Mouse (Mus musculus): ENCODE results near the gene Frrs1l. TPM values are rescaled to one million over a fixed set of nuclear protein-coding genes. Genes with fewer than 3 reads are reported as not detected.

The Frrs1l gene
- polyA plus RNA-seq, 1 experiment from 2014 or later: 0.21 TPM

- Histone ChIP-seq H3K36me3 (no peaks in the 10 kb centered on the region), H3K27me3 (replicated peaks) (no peaks in the 10 kb centered on the region), H3K4me1 (peaks cover 12% of the 10 kb centered on the region), H3K9me3 (no peaks in the 10 kb centered on the region), H3K4me3 (no peak overlapping the region), H3K9ac (no peak overlapping the region), H3K4me2 (no peak overlapping the region), H3K27ac (replicated peaks) (no peak overlapping the region)
- ATAC-seq (ENCODE audit: extremely low read depth, insufficient number of reproducible peaks, low FRiP score, low TSS enrichment): no peak
- 46% methylated on average over 7 of the region's 7 CpGs for WGBS
These were observed 24.5 kb downstream of the Frrs1l start for GRCm38 (mm10) chr4:56965586-56966179.

DNA sequence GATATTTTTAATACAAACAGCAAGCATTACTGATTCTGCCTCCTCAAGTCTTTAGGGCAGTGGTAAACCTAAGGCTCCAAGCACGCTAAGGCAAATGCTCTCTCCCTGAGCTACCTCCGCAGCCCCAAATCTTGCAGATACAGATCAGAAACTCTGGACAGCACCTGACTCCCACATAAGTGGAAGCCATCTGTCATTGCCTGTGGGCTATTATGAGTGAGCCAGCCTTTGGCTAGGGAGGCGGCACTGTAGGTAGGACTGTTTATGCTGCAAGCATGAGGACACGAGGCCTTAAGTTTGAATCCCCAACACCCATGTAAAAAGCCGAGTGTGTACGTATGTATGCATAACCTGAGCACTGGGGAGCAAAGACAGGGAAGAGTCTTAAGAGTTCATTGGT lies 26.5 kb downstream of the Frrs1l start:
- WGBS: 84% methylated on average over 6 of the region's 6 CpGs
- no peak for ATAC-seq (ENCODE audit: extremely low read depth, insufficient number of reproducible peaks, low FRiP score, low TSS enrichment)
- no peak overlapping the region for H3K9ac ChIP-seq
- no peaks in the 10 kb centered on the region for H3K9me3 ChIP-seq
- peaks cover 12% of the 10 kb centered on the region for H3K4me1 ChIP-seq
- no peak overlapping the region for H3K4me2 ChIP-seq
- H3K4me3 ChIP-seq: no peak overlapping the region
- no peaks in the 10 kb centered on the region for H3K36me3 ChIP-seq
- H3K27me3 ChIP-seq (replicated peaks): no peaks in the 10 kb centered on the region
- no peak overlapping the region for H3K27ac ChIP-seq (replicated peaks)

GRCm38 (mm10) chr4:56961320-56961925 lies 28.8 kb downstream of the Frrs1l start:
- Histone ChIP-seq H3K4me1 (peaks cover 21% of the 10 kb centered on the region), H3K4me2 (no peak overlapping the region), H3K9me3 (no peaks in the 10 kb centered on the region), H3K9ac (no peak overlapping the region), H3K27me3 (replicated peaks) (no peaks in the 10 kb centered on the region), H3K36me3 (no peaks in the 10 kb centered on the region), H3K27ac (replicated peaks) (0 out of 2 replicates have a peak overlapping the region, but pooled peaks have one; percentile 28), H3K4me3 (no peak overlapping the region)
- 50% methylated on average over 12 of the region's 12 CpGs for WGBS
- ATAC-seq (ENCODE audit: extremely low read depth, insufficient number of reproducible peaks, low FRiP score, low TSS enrichment): no peak

DNA sequence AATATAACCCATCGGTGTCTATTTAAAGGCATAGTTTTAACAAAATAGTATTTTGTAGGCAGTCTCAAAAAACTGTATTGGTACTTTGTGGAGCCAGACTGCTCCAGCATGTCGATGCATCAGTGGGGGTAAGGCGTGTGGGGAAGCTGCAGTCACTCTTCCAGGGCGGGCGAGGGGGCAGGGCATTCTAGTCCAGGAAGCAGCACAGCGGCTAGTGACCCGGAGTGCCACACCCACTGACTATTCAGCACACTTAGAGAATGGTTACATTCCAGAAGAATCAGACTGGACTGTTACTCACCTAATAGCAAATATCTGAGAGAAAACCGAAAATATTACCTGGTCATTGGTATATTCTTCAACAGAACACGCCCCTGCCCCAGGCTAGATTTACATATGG lies 32.7 kb downstream of the Frrs1l start:
- Histone ChIP-seq H3K27ac (replicated peaks) (no peak overlapping the region), H3K4me3 (no peak overlapping the region), H3K4me1 (peaks cover 25% of the 10 kb centered on the region), H3K4me2 (peak overlapping the region; percentile 18; the same call in 1 of the 2 replicates), H3K9me3 (no peaks in the 10 kb centered on the region), H3K9ac (no peak overlapping the region), H3K36me3 (no peaks in the 10 kb centered on the region), H3K27me3 (replicated peaks) (no peaks in the 10 kb centered on the region)
- no peak for ATAC-seq (ENCODE audit: extremely low read depth, insufficient number of reproducible peaks, low FRiP score, low TSS enrichment)
- 33% methylated on average over 9 of the region's 9 CpGs for WGBS

- no peak overlapping the region for H3K4me3 ChIP-seq
- no peak overlapping the region for H3K27ac ChIP-seq (replicated peaks)
- no peaks in the 10 kb centered on the region for H3K9me3 ChIP-seq
- H3K27me3 ChIP-seq (replicated peaks): no peaks in the 10 kb centered on the region
- no peak for ATAC-seq (ENCODE audit: extremely low read depth, insufficient number of reproducible peaks, low FRiP score, low TSS enrichment)
- WGBS: 56% methylated on average over 6 of the region's 6 CpGs
- H3K36me3 ChIP-seq: no peaks in the 10 kb centered on the region
- H3K4me1 ChIP-seq: peaks cover 13% of the 10 kb centered on the region
- no peak overlapping the region for H3K9ac ChIP-seq
- no peak overlapping the region for H3K4me2 ChIP-seq
These were observed 37.0 kb downstream of the Frrs1l start for GRCm38 (mm10) chr4:56953235-56953634.

DNA sequence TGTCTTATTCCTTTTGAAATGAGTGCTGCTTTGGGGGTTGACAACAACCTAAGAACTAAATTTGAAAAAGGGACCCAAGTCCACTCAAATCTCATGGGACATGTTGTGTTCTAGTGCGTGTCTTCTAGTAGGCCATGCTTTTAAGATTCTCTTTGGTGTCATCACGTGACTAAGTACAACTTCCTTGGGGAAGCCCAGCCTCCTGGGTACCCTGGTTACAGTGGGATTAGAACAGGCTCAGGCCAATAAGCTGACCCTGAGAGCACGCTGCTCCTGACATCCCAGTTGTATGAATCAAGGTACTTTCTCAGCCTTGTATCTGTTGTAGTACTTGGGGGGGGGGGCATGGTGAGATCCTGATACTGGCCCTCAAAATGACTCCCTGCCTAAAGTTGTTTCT lies 38.5 kb downstream of the Frrs1l start:
- H3K36me3 ChIP-seq: no peaks in the 10 kb centered on the region
- ATAC-seq (ENCODE audit: extremely low read depth, insufficient number of reproducible peaks, low FRiP score, low TSS enrichment): no peak
- H3K9me3 ChIP-seq: no peaks in the 10 kb centered on the region
- peaks cover 14% of the 10 kb centered on the region for H3K4me1 ChIP-seq
- no peak overlapping the region for H3K4me3 ChIP-seq
- H3K27me3 ChIP-seq (replicated peaks): no peaks in the 10 kb centered on the region
- no peak overlapping the region for H3K9ac ChIP-seq
- 78% methylated on average over 3 of the region's 3 CpGs for WGBS
- H3K27ac ChIP-seq (replicated peaks): no peak overlapping the region
- H3K4me2 ChIP-seq: no peak overlapping the region

- 56% methylated on average over 6 of the region's 6 CpGs for WGBS
- Histone ChIP-seq H3K27me3 (replicated peaks) (no peaks in the 10 kb centered on the region), H3K4me1 (peaks cover 24% of the 10 kb centered on the region), H3K9ac (no peak overlapping the region), H3K4me3 (no peak overlapping the region), H3K4me2 (no peak overlapping the region), H3K36me3 (no peaks in the 10 kb centered on the region), H3K9me3 (no peaks in the 10 kb centered on the region), H3K27ac (replicated peaks) (no peak overlapping the region)
- no peak for ATAC-seq (ENCODE audit: extremely low read depth, insufficient number of reproducible peaks, low FRiP score, low TSS enrichment)
These were observed 40.7 kb downstream of the Frrs1l start for GRCm38 (mm10) chr4:56949494-56949893.

DNA sequence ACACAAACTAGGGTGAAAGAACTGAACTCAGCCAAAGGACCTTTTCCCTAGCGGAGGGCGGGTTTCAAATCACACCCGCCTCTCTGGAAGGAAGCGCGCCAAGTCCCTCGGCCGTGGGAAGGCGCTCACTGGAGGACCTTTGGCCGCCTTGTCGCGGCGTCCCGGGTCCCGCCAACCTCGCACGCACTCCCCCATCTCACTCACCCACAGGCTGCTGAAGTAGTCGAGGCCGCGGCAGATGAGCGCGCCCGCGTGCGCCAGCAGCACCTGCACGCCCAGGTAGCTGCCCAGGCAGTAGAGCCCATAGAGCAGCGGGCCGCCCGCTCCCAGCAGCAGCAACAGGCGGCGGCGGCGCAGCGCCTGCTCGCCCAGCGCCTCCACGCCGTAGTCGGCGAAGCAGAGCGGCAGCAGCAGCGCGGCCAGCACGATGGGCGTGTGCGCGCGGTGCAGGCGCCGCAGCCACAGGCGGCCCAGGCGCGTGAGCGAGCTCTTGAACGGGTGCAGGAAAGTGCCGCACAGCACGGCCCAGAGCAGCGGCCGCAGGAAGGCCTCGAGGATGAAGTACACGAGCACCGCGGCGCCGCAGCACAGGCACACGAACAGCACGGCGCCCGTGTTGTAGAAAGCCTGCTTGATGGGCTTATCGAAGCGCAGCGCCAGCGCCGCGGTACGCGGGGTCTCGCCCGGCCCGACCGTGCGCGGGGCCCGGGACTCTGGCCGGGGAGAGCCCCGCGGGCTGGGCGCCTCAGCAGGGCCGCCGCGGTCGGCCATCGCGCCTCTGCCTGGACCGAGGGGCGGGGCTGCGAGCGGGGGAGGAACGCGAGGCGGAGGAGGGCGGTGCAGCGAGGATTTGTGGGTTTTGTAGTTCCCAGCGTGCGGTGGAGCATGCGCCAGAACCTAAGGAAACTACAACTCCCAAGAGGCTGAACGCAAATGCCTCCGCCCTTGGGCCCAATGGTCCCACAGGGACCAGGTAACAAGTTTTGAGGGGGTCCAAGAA lies 43.2 kb downstream of the Frrs1l start, which contains the start of gene Tmem245:
Gene Tmem245 (minus strand): TSS at position 797 of the 1,000 bp plus-strand sequence.
- Histone ChIP-seq H3K4me1 (peaks cover 47% of the 10 kb centered on the region), H3K27ac (replicated peaks) (peak within 1 kb of the TSS; percentile 93), H3K36me3 (no peaks in the 10 kb centered on the region), H3K4me2 (peak within 1 kb of the TSS; percentile 79), H3K27me3 (replicated peaks) (no peaks in the 10 kb centered on the region), H3K4me3 (peak within 1 kb of the TSS; percentile 85), H3K9ac (peak within 1 kb of the TSS; percentile 97), H3K9me3 (no peaks in the 10 kb centered on the region)
- ATAC-seq (ENCODE audit: extremely low read depth, insufficient number of reproducible peaks, low FRiP score, low TSS enrichment): peak; percentile 88
- WGBS: under 1% methylated on average over 107 of the region's 107 CpGs

DNA sequence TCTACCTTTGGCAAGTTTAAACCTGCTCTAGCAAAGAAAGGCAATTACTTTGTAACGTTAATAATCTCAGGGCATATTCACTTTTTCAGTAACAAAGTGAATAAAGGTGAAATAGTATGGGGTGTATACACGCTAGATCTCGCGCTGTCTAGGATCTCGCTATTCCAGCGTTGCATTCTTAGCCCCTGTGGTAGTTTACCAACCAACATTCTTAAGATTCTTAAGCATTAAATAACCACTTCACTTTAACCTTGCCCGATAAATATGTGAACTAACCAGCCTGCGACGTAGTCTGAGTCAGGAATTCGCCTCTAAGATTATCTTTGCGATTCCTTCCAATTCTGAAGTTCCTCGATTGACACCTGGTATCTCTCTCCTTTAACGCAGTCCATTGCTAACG lies 44.0 kb downstream of the Frrs1l start:
- Histone ChIP-seq H3K27me3 (replicated peaks) (no peaks in the 10 kb centered on the region), H3K4me1 (peaks cover 53% of the 10 kb centered on the region), H3K9ac (peak overlapping the region; percentile 97), H3K27ac (replicated peaks) (peak overlapping the region; percentile 93), H3K9me3 (no peaks in the 10 kb centered on the region), H3K36me3 (no peaks in the 10 kb centered on the region), H3K4me2 (peak overlapping the region; percentile 79), H3K4me3 (peak overlapping the region; percentile 85)
- no peak for ATAC-seq (ENCODE audit: extremely low read depth, insufficient number of reproducible peaks, low FRiP score, low TSS enrichment)
- 2% methylated on average over 14 of the region's 14 CpGs for WGBS

GRCm38 (mm10) chr4:56944286-56944685 lies 45.9 kb downstream of the Frrs1l start:
- Histone ChIP-seq H3K9me3 (no peaks in the 10 kb centered on the region), H3K27me3 (replicated peaks) (no peaks in the 10 kb centered on the region), H3K27ac (replicated peaks) (peak overlapping the region; percentile 78), H3K4me2 (peak overlapping the region; percentile 79), H3K4me3 (peak overlapping the region; percentile 25), H3K9ac (peak overlapping the region; percentile 66), H3K4me1 (peaks cover 72% of the 10 kb centered on the region), H3K36me3 (no peaks in the 10 kb centered on the region)
- 32% methylated on average over 4 of the region's 4 CpGs for WGBS
- ATAC-seq (ENCODE audit: extremely low read depth, insufficient number of reproducible peaks, low FRiP score, low TSS enrichment): no peak

DNA sequence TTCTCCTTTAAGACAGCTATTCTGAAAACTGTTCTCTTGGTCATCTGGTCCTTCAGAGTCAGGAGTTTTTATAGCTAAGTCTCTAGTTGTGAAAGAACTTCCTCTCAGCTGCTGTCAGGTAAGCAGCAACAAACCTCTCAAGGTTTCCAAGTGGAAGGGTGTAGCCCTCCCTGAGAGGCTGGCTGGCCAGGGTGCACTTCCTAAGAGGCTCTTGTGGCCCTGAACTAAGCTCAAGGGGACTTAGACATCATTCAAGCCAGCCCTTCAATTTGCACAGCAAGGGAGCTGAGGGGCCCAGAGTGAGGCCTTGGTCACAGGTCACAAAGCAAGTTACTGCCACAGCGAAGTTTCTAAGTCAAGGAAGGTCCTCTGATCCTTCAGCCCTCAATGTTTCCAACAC lies 46.9 kb downstream of the Frrs1l start:
- Histone ChIP-seq H3K4me3 (no peak overlapping the region), H3K36me3 (peaks cover 4% of the 10 kb centered on the region; the same call in 1 of the 2 replicates), H3K27me3 (replicated peaks) (no peaks in the 10 kb centered on the region), H3K4me1 (peaks cover 81% of the 10 kb centered on the region), H3K9me3 (no peaks in the 10 kb centered on the region), H3K9ac (peak overlapping the region; percentile 38), H3K4me2 (peak overlapping the region; percentile 79), H3K27ac (replicated peaks) (peak overlapping the region; percentile 78)
- no peak for ATAC-seq (ENCODE audit: extremely low read depth, insufficient number of reproducible peaks, low FRiP score, low TSS enrichment)
- WGBS: 61% methylated on average over 1 of the region's 1 CpGs

All from heart, embryonic 13.5 days (tissue).